Mouse (Mus musculus): ENCODE results near the gene 1700007K13Rik. TPM values are rescaled to one million over a fixed set of nuclear protein-coding genes. Genes with fewer than 3 reads are reported as not detected.
"Not testable (repeated sequence)": the region's sequence is repeated elsewhere in the genome, so short reads cannot be mapped to it uniquely, and the experiment has no call there.

1700007K13Rik gene
- polyA plus RNA-seq, 1 experiment from 2014 or later, result 4.0 TPM

- 83% methylated on average over 16 of the region's 16 CpGs for WGBS
- no peak overlapping the region for H3K27ac ChIP-seq
- no peak overlapping the region for H3K9ac ChIP-seq
- H3K4me1 ChIP-seq, result peaks cover 6% of the 10 kb centered on the region; the same call in 1 of the 2 replicates
- H3K4me3 ChIP-seq, result no peak overlapping the region
- H3K9me3 ChIP-seq (replicated peaks), result no peaks in the 10 kb centered on the region
- no peaks in the 10 kb centered on the region for H3K36me3 ChIP-seq
- ATAC-seq (ENCODE audit: low FRiP score), result no peak
- H3K27me3 ChIP-seq, result no peaks in the 10 kb centered on the region
- no peak overlapping the region for H3K4me2 ChIP-seq (replicated peaks)
These were observed 29.9 kb upstream of the 1700007K13Rik start for GRCm38 (mm10) chr2:28495801-28496595.

- no peak overlapping the region for H3K27ac ChIP-seq
- no peak overlapping the region for H3K9ac ChIP-seq
- H3K36me3 ChIP-seq, result no peaks in the 10 kb centered on the region
- no peak overlapping the region for H3K4me3 ChIP-seq
- no peak overlapping the region for H3K4me2 ChIP-seq (replicated peaks)
- ATAC-seq (ENCODE audit: low FRiP score), result no peak
- peaks cover 6% of the 10 kb centered on the region; the same call in 1 of the 2 replicates for H3K4me1 ChIP-seq
- no peaks in the 10 kb centered on the region for H3K27me3 ChIP-seq
- 87% methylated on average over 14 of the region's 14 CpGs for WGBS
- no peaks in the 10 kb centered on the region for H3K9me3 ChIP-seq (replicated peaks)
These were observed 29.1 kb upstream of the 1700007K13Rik start for GRCm38 (mm10) chr2:28495207-28495756.

- no peak for ATAC-seq (ENCODE audit: low FRiP score)
- WGBS, result 88% methylated on average over 2 of the region's 2 CpGs
- H3K4me2 ChIP-seq (replicated peaks), result no peak overlapping the region
These were observed 28.4 kb upstream of the 1700007K13Rik start for GRCm38 (mm10) chr2:28494521-28494920.

GRCm38 (mm10) chr2:28483861-28484260 is 17.7 kb upstream of the 1700007K13Rik start:
- Histone ChIP-seq H3K4me2 (replicated peaks) (no peak overlapping the region), H3K4me1 (no peaks in the 10 kb centered on the region), H3K27ac (no peak overlapping the region), H3K36me3 (no peaks in the 10 kb centered on the region), H3K27me3 (no peaks in the 10 kb centered on the region), H3K4me3 (no peak overlapping the region), H3K9ac (no peak overlapping the region), H3K9me3 (replicated peaks) (no peaks in the 10 kb centered on the region)
- ATAC-seq (ENCODE audit: low FRiP score), result no peak
- 66% methylated on average over 2 of the region's 2 CpGs for WGBS

More at GRCm38 (mm10) chr2:28494521-28494920, 28.4 kb upstream of the 1700007K13Rik start:
- H3K27ac ChIP-seq, result no peak overlapping the region
- H3K4me3 ChIP-seq, result no peak overlapping the region
- no peaks in the 10 kb centered on the region for H3K9me3 ChIP-seq (replicated peaks)
- no peak overlapping the region for H3K9ac ChIP-seq
- H3K27me3 ChIP-seq, result no peaks in the 10 kb centered on the region
- no peaks in the 10 kb centered on the region for H3K36me3 ChIP-seq
- peaks cover 6% of the 10 kb centered on the region; the same call in 1 of the 2 replicates for H3K4me1 ChIP-seq

- no peaks in the 10 kb centered on the region for H3K4me1 ChIP-seq
- no peaks in the 10 kb centered on the region for H3K36me3 ChIP-seq
- H3K9ac ChIP-seq, result no peak overlapping the region
- no peak overlapping the region for H3K27ac ChIP-seq
- WGBS, result 81% methylated on average over 20 of the region's 20 CpGs
- no peak overlapping the region for H3K4me3 ChIP-seq
- H3K4me2 ChIP-seq (replicated peaks), result no peak overlapping the region
- no peak for ATAC-seq (ENCODE audit: low FRiP score)
- H3K9me3 ChIP-seq (replicated peaks), result no peaks in the 10 kb centered on the region
- H3K27me3 ChIP-seq, result no peaks in the 10 kb centered on the region
These were observed 13.4 kb upstream of the 1700007K13Rik start for GRCm38 (mm10) chr2:28479208-28480204.

GRCm38 (mm10) chr2:28477993-28478392 is 11.9 kb upstream of the 1700007K13Rik start:
- whole genome bisulfite sequencing, result 93% methylated on average over 4 of the region's 5 CpGs
- H3K4me1 ChIP-seq; ATAC-seq (ENCODE audit: low FRiP score); H3K27me3 ChIP-seq; H3K9me3 ChIP-seq (replicated peaks); H3K36me3 ChIP-seq; H3K9ac ChIP-seq; H3K4me3 ChIP-seq; H3K27ac ChIP-seq; H3K4me2 ChIP-seq (replicated peaks): not testable (repeated sequence)

GRCm38 (mm10) chr2:28472011-28472410 is 5.9 kb upstream of the 1700007K13Rik start:
- not testable (repeated sequence) for ATAC-seq (ENCODE audit: low FRiP score)

GRCm38 (mm10) chr2:28470591-28470990 is 4.5 kb upstream of the 1700007K13Rik start:
- Histone ChIP-seq H3K27ac (no peak overlapping the region), H3K4me1 (peaks cover 19% of the 10 kb centered on the region), H3K9ac (no peak overlapping the region), H3K36me3 (peaks cover 42% of the 10 kb centered on the region), H3K9me3 (replicated peaks) (no peaks in the 10 kb centered on the region), H3K27me3 (peaks cover 1% of the 10 kb centered on the region), H3K4me3 (no peak overlapping the region), H3K4me2 (replicated peaks) (no peak overlapping the region)
- WGBS, result 91% methylated on average over 2 of the region's 2 CpGs
- ATAC-seq (ENCODE audit: low FRiP score), result no peak

More at GRCm38 (mm10) chr2:28472011-28472410, 5.9 kb upstream of the 1700007K13Rik start:
- not testable (repeated sequence) for H3K4me1 ChIP-seq; H3K4me3 ChIP-seq; H3K9ac ChIP-seq; H3K27me3 ChIP-seq; H3K9me3 ChIP-seq (replicated peaks); H3K4me2 ChIP-seq (replicated peaks); H3K27ac ChIP-seq
- H3K36me3 ChIP-seq, result peaks cover 42% of the 10 kb centered on the region
- WGBS, result 95% methylated on average over 8 of the region's 8 CpGs

DNA sequence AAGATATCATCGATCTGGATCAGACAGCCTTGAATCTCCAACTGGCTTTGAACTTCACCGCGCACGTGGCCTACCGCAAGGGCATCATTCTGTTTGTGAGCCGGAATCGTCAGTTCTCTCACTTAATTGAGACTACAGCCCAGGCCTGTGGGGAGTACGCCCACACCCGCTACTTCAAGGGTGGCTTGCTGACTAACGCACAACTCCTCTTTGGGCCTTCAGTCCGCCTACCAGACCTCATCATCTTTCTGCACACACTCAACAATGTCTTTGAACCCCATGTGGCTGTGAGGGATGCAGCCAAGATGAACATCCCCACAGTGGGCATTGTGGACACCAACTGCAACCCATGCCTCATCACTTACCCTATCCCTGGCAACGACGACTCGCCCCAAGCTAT is 3.3 kb upstream of the 1700007K13Rik start:
- Histone ChIP-seq H3K9ac (no peak overlapping the region), H3K4me3 (no peak overlapping the region), H3K4me1 (peaks cover 19% of the 10 kb centered on the region), H3K27ac (no peak overlapping the region), H3K4me2 (replicated peaks) (no peak overlapping the region), H3K27me3 (peaks cover 7% of the 10 kb centered on the region), H3K36me3 (peaks cover 42% of the 10 kb centered on the region), H3K9me3 (replicated peaks) (no peaks in the 10 kb centered on the region)
- WGBS, result 96% methylated on average over 14 of the region's 14 CpGs
- no peak for ATAC-seq (ENCODE audit: low FRiP score)

DNA sequence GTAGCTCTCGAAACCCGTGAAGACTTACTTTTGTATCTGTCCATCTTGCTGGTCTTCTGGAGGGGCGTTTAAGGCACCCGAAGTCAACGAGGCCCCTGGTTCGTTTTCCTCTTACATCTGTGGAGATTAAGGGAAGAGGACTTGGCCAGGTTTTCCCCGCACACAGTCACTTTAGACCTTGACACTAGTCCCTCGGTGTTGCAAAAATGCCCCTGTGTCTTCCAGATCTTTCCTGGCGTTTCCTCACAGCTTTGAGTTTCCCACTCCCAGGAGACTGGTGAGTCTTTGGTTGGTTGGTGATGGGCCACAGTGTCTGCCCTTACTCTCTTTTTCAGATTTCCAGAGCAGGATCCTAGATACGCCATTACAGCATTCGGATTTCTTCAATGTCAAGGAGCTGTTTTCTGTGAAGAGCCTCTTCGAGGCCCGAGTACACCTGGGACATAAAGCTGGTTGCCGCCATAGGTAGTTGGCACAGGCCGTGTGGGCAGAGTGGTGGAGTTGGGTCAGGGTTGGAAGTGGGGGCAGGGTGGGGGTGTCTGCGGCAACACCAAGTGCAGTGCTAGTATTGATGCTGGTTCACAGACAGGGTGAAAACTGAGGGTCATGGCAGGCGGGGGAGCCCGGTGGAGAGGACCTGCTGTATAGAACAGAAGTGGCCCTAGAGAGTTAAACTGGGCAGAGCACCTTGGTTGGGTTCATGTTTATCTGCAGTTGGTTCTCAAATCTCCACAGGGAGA is 2.5 kb upstream of the 1700007K13Rik start:
- Histone ChIP-seq H3K4me2 (replicated peaks) (peak overlapping the region; percentile 77), H3K27me3 (peaks cover 7% of the 10 kb centered on the region), H3K27ac (no peak overlapping the region), H3K9me3 (replicated peaks) (no peaks in the 10 kb centered on the region), H3K4me3 (peak overlapping the region; percentile 96), H3K36me3 (peaks cover 42% of the 10 kb centered on the region), H3K4me1 (peaks cover 19% of the 10 kb centered on the region), H3K9ac (peak overlapping the region; percentile 98)
- no peak for ATAC-seq (ENCODE audit: low FRiP score)
- 57% methylated on average over 18 of the region's 18 CpGs for WGBS

- Histone ChIP-seq H3K4me1 (peaks cover 19% of the 10 kb centered on the region), H3K27ac (peak within 1 kb of the TSS; percentile 40; the same call in 1 of the 2 replicates), H3K4me2 (replicated peaks) (peak within 1 kb of the TSS; percentile 77), H3K9ac (peak within 1 kb of the TSS; percentile 98), H3K9me3 (replicated peaks) (no peaks in the 10 kb centered on the region), H3K36me3 (peaks cover 40% of the 10 kb centered on the region), H3K4me3 (peak within 1 kb of the TSS; percentile 96), H3K27me3 (peaks cover 7% of the 10 kb centered on the region)
- ATAC-seq (ENCODE audit: low FRiP score), result peak; percentile 86
- WGBS, result under 1% methylated on average over 51 of the region's 52 CpGs
These were observed 1.8 kb upstream of the 1700007K13Rik start, which contains the start of gene Mrps2 for GRCm38 (mm10) chr2:28467860-28468485. TSS of gene Mrps2 (plus strand) at chr2:28468066.
